Mouse (Mus musculus) embryonic facial prominence, embryonic 13.5 days (tissue): ENCODE data around the gene Ikzf3. TPM values are rescaled to one million over a fixed set of nuclear protein-coding genes. Genes with fewer than 3 reads are reported as not detected.
A peak's percentile ranks its signal among the peaks of the same experiment; 100 is the strongest.

Experiments used
- ATAC-seq: fragments of 200-750 bp; cut with Nextera tagmentation; 2 replicates; pipeline ENCODE4 v1.8.0; 2017; ENCODE audit warnings: low read depth; ENCODE audit not compliant: insufficient number of reproducible peaks, insufficient read depth, low FRiP score, low TSS enrichment
- H3K27ac ChIP-seq: fragments of 300-500 bp; sonication (generic); 2 replicates; pipeline ENCODE4 v1.5.1; 2015; ENCODE audit warnings: moderate library complexity, mild to moderate bottlenecking, inconsistent platforms
- H3K27me3 ChIP-seq: fragments of 300-500 bp; sonication (generic); 2 replicates; pipeline ENCODE4 v1.6.1; 2015; ENCODE audit warnings: mild to moderate bottlenecking, inconsistent platforms
- H3K36me3 ChIP-seq: fragments of 300-500 bp; sonication (generic); 2 replicates; pipeline ENCODE4 v1.6.1; 2015; ENCODE audit warnings: mild to moderate bottlenecking, inconsistent platforms
- H3K4me1 ChIP-seq: fragments of 300-500 bp; sonication (generic); 2 replicates; pipeline ENCODE4 v1.6.1; 2015; ENCODE audit warnings: inconsistent platforms
- H3K4me2 ChIP-seq: fragments of 300-500 bp; sonication (generic); 2 replicates; pipeline ENCODE4 v1.6.1; 2015; ENCODE audit warnings: moderate library complexity, mild to moderate bottlenecking, inconsistent platforms
- H3K4me3 ChIP-seq: fragments of 300-500 bp; sonication (generic); 2 replicates; pipeline ENCODE4 v1.5.1; 2015; ENCODE audit warnings: mild to moderate bottlenecking, inconsistent platforms
- H3K9ac ChIP-seq: fragments of 300-500 bp; sonication (generic); 2 replicates; pipeline ENCODE4 v1.6.1; 2015; ENCODE audit warnings: mild to moderate bottlenecking, inconsistent platforms
- H3K9me3 ChIP-seq: fragments of 300-500 bp; sonication (generic); 2 replicates; pipeline ENCODE4 v1.6.1; 2016; ENCODE audit warnings: inconsistent platforms
- WGBS: fragments of 180-500 bp; shearing (Covaris S2); methylation state at CpG from one replicate; pipeline ENCODE4 v1.1.7; 2015; ENCODE audit warnings: mixed read lengths; 5-methylcytosine and 5-hydroxymethylcytosine counted together
- polyA plus RNA-seq: library from polyadenylated mRNA; unstranded; fragments of >200 nt; fragmentation: Nextera tagmentation; extraction: Ambion mirVana; gene quantifications from 2 replicates; pipeline ENCODE4 v1.2.1, GENCODE M21; 2015

Ikzf3 gene
- 0.27 and 0.58 TPM in 2 replicates for polyA plus RNA-seq

DNA sequence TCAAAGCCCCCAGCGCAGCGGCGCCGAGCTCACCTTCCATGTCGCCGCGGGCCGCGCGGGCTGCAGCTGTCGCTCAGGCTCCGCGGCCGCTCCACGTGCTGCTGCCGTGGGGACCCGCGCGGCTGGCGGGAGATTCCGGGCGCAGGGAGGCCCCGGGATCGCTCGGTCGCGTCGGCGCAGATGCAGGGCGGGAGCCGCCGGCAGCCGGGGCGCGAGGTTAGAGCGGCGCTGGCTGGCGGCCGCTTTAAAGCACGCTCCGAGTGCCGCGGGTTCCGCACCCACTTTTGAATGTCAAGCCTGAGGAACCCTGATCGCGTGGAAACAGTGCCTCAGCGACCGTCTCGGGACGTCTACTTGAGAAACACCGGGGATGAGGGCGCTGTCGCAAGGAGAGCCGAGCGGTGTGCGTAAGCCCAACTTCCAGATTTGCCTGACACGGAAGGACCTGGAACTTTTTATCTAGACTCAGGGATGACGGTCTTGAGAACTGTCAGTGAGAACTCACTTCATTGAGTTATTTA lies at the start of gene Ikzf3:
Gene Ikzf3 (minus strand): TSS at position 321 of the 521 bp plus-strand sequence.
- H3K4me1 ChIP-seq = peaks cover 13% of the 10 kb centered on the region
- no peaks in the 10 kb centered on the region for H3K36me3 ChIP-seq
- H3K27me3 ChIP-seq = peaks cover 87% of the 10 kb centered on the region
- H3K4me2 ChIP-seq = peak within 1 kb of the TSS; percentile 89
- WGBS = under 1% methylated on average over 58 of the region's 58 CpGs
- no peak for ATAC-seq
- peak within 1 kb of the TSS; percentile 51 for H3K4me3 ChIP-seq
- H3K9ac ChIP-seq = peak within 1 kb of the TSS; percentile 69
- H3K9me3 ChIP-seq = no peaks in the 10 kb centered on the region
- no peak within 1 kb of the TSS for H3K27ac ChIP-seq

- H3K27ac ChIP-seq = no peak overlapping the region
- no peak overlapping the region for H3K4me2 ChIP-seq
- H3K4me1 ChIP-seq = 0 out of 2 replicates have a peak, but pooled peaks cover 7% of the 10 kb centered on the region
- ATAC-seq = no peak
- WGBS = 75% methylated on average over 10 of the region's 10 CpGs
- no peak overlapping the region for H3K4me3 ChIP-seq
- H3K27me3 ChIP-seq = peaks cover 35% of the 10 kb centered on the region
- H3K9me3 ChIP-seq = no peaks in the 10 kb centered on the region
- H3K36me3 ChIP-seq = no peaks in the 10 kb centered on the region
- no peak overlapping the region for H3K9ac ChIP-seq
Measured at GRCm38 (mm10) chr11:98595473-98595872, 49.6 kb upstream of the Ikzf3 start.

DNA sequence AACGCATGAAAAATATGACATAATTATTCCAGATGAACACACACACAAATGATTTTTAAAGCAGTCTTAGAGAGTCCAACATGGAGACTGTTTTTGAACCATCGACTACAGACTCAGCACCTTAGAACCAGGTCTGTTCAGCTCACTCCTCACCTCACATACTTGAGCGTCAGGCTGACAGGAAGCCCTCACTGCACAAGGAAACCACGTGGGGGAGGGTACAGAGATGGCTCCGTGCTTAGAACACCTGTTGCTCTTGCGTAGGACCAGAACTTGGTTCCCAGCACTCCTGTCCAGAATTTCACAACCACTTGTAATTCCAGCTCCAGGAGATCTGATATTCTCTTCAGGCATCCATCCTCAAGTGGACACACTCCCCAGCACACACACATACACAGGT lies 49.2 kb upstream of the Ikzf3 start:
- 76% methylated on average over 6 of the region's 6 CpGs for WGBS
- H3K27ac ChIP-seq = no peak overlapping the region
- no peak overlapping the region for H3K4me2 ChIP-seq
- H3K9me3 ChIP-seq = no peaks in the 10 kb centered on the region
- H3K27me3 ChIP-seq = peaks cover 31% of the 10 kb centered on the region
- no peaks in the 10 kb centered on the region for H3K36me3 ChIP-seq
- H3K9ac ChIP-seq = no peak overlapping the region
- no peak overlapping the region for H3K4me3 ChIP-seq
- H3K4me1 ChIP-seq = 0 out of 2 replicates have a peak, but pooled peaks cover 7% of the 10 kb centered on the region
- ATAC-seq = no peak

DNA sequence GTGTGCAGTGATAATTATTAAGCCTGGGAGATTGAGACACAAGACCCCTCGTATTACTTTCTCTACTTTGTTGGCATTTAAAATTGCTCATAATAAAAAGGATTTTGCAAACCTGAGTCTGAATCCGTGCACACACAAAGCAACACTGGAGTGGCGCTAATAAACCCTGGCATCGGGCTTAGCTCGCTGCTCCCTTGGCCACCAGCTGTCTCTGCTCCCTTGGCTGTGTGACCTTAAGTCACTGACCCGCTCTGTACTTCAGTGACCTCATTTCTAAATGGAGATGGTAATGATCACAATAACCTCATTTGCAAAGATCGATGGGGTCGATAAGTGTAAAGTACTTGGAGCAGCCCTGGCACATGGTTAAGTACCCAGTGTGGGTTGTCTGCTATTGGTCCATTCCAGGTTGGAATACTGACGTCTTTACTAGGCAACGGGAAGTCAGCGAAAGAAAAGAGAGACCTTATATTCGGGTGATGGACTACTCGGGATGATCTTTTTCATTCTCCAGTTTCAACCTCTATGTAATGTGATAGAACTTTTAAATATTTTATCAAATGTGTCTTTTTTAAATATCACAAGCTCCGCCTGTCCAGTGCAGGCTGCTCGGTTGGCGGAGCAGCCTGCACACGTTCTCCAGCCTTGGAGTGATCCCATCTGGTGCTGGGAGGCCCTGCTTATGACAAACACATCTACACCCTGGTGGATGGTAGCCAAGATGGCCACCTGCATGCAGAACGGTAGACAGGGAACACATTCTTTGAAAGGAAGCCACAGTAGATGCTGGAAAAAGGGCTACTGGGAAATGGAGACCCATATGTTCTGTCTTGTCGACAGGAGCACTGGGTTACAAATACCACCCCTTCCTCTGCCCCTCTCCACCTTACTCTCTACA lies 45.0 kb upstream of the Ikzf3 start:
- no peak for ATAC-seq
- no peaks in the 10 kb centered on the region for H3K9me3 ChIP-seq
- WGBS = 74% methylated on average over 19 of the region's 19 CpGs
- H3K4me3 ChIP-seq = no peak overlapping the region
- no peaks in the 10 kb centered on the region for H3K36me3 ChIP-seq
- no peak overlapping the region for H3K27ac ChIP-seq
- peaks cover 21% of the 10 kb centered on the region for H3K4me1 ChIP-seq
- peaks cover 4% of the 10 kb centered on the region; the same call in 1 of the 2 replicates for H3K27me3 ChIP-seq
- no peak overlapping the region for H3K9ac ChIP-seq
- no peak overlapping the region for H3K4me2 ChIP-seq

DNA sequence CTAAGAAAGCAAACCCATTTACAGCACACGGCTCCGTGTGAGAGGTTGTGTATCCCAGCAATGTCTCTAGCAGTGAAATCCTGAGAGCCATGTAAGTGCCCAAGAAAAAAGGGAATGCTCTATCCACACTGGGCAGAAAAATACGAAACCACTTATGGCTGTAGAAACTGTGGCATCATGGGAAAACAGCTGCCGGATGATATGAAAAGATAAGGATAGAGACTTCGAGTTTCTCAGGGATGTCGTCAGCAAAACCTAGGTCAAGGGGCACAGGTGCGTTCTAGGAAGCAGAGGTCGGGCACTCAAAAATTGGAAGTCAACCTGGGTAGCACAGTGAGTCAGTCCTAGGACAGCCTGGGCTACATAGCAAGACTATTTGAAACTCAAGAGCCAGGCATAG lies 43.5 kb upstream of the Ikzf3 start:
- Histone ChIP-seq H3K27ac (no peak overlapping the region), H3K4me2 (no peak overlapping the region), H3K4me1 (peaks cover 33% of the 10 kb centered on the region), H3K9ac (no peak overlapping the region), H3K27me3 (peaks cover 4% of the 10 kb centered on the region; the same call in 1 of the 2 replicates), H3K36me3 (no peaks in the 10 kb centered on the region), H3K4me3 (no peak overlapping the region), H3K9me3 (no peaks in the 10 kb centered on the region)
- no peak for ATAC-seq
- whole genome bisulfite sequencing = 73% methylated on average over 8 of the region's 8 CpGs

DNA sequence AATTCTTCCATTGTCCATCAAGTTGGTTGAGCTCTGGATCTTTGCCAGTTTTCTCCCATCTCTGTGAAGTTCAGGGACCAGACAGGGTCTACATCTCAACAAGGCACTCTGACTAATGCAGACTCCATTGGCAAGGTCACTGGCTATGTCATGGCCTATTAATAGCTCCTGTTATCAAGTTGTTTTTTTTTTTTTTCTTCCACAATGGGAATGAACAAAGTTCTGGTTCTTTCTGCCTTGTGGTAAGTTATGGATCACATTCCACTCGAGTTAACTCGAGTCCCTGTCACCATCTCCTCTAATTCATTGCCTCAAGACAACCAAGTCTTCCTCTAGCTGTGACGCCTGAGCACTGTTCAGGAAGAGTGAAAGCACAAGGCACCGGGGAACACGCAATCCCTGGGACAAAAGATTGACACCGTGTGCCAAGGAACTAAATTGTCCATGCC lies 43.0 kb upstream of the Ikzf3 start:
- H3K4me3 ChIP-seq = no peak overlapping the region

GRCm38 (mm10) chr11:98587684-98588546 lies 42.1 kb upstream of the Ikzf3 start:
- peaks cover 33% of the 10 kb centered on the region for H3K4me1 ChIP-seq
- peak overlapping the region; percentile 86 for H3K4me3 ChIP-seq
- peak overlapping the region; percentile 90 for H3K9ac ChIP-seq
- WGBS = 6% methylated on average over 20 of the region's 20 CpGs
- H3K4me2 ChIP-seq = peak overlapping the region; percentile 88
- H3K27me3 ChIP-seq = peaks cover 4% of the 10 kb centered on the region; the same call in 1 of the 2 replicates
- H3K9me3 ChIP-seq = no peaks in the 10 kb centered on the region
- H3K36me3 ChIP-seq = peaks cover 12% of the 10 kb centered on the region
- H3K27ac ChIP-seq = peak overlapping the region; percentile 85
- ATAC-seq = peak; percentile 53

More for the DNA sequence above, 43.0 kb upstream of the Ikzf3 start:
- 52% methylated on average over 6 of the region's 6 CpGs for WGBS
- peak overlapping the region; percentile 88 for H3K4me2 ChIP-seq
- peaks cover 33% of the 10 kb centered on the region for H3K4me1 ChIP-seq
- no peak overlapping the region for H3K27ac ChIP-seq
- H3K27me3 ChIP-seq = peaks cover 4% of the 10 kb centered on the region; the same call in 1 of the 2 replicates
- H3K36me3 ChIP-seq = peaks cover 4% of the 10 kb centered on the region; the same call in 1 of the 2 replicates
- H3K9ac ChIP-seq = no peak overlapping the region
- H3K9me3 ChIP-seq = no peaks in the 10 kb centered on the region
- no peak for ATAC-seq

GRCm38 (mm10) chr11:98586892-98587563 lies 41.2 kb upstream of the Ikzf3 start, which contains the start of gene Ormdl3:
Gene Ormdl3 (minus strand): TSS chr11:98587368.
- H3K4me3 ChIP-seq = peak within 1 kb of the TSS; percentile 86
- peak within 1 kb of the TSS; percentile 90 for H3K9ac ChIP-seq
- H3K4me1 ChIP-seq = peaks cover 33% of the 10 kb centered on the region
- no peaks in the 10 kb centered on the region for H3K9me3 ChIP-seq
- H3K27ac ChIP-seq = peak within 1 kb of the TSS; percentile 85
- peak; percentile 87 for ATAC-seq
- under 1% methylated on average over 49 of the region's 49 CpGs for WGBS
- H3K36me3 ChIP-seq = peaks cover 21% of the 10 kb centered on the region
- peak within 1 kb of the TSS; percentile 88 for H3K4me2 ChIP-seq
- H3K27me3 ChIP-seq = peaks cover 4% of the 10 kb centered on the region; the same call in 1 of the 2 replicates

GRCm38 (mm10) chr11:98586087-98586891 lies 40.5 kb upstream of the Ikzf3 start:
- Histone ChIP-seq H3K9ac (peak overlapping the region; percentile 90), H3K27me3 (no peaks in the 10 kb centered on the region), H3K4me3 (peak overlapping the region; percentile 86), H3K4me1 (peaks cover 33% of the 10 kb centered on the region), H3K4me2 (peak overlapping the region; percentile 88), H3K27ac (peak overlapping the region; percentile 85), H3K9me3 (no peaks in the 10 kb centered on the region), H3K36me3 (peaks cover 29% of the 10 kb centered on the region)
- WGBS = 2% methylated on average over 22 of the region's 22 CpGs
- ATAC-seq = no peak

DNA sequence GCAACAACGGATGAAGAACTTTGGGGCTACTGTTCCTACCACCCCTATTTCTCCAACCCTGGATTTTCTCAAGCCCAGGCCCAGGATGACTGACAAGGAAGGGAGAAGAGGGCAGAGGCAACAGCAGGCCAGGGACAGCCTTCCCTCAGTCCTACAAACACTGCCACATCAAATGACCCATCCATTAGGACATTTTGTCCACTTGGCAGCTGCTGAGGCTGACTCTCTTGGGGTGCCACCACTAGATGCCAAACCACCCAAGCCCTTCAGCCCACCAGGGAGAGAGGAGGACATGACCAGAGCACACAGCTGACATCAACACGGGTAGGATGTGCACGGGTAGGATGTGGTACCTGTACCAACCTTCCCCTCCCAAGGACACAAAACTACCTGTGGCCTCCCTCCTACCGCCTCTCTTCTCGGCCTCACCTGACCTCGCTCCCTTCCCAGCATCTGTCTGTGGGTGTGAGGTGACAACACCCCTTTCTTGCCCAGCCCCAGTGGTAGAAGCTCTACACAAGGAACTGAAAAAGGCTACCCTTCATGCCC lies 38.9 kb upstream of the Ikzf3 start:
- Histone ChIP-seq H3K4me3 (no peak overlapping the region), H3K4me1 (peaks cover 33% of the 10 kb centered on the region), H3K27ac (no peak overlapping the region), H3K4me2 (peak overlapping the region; percentile 88; the same call in 1 of the 2 replicates), H3K27me3 (no peaks in the 10 kb centered on the region), H3K9ac (0 out of 2 replicates have a peak overlapping the region, but pooled peaks have one; percentile 36), H3K36me3 (peaks cover 42% of the 10 kb centered on the region), H3K9me3 (no peaks in the 10 kb centered on the region)
- WGBS = 90% methylated on average over 6 of the region's 6 CpGs
- ATAC-seq = no peak
